Mouse (Mus musculus) layer of hippocampus, postnatal 14 days (tissue): ENCODE data around the gene Srebf2. TPM values are rescaled to one million over a fixed set of nuclear protein-coding genes. Genes with fewer than 3 reads are reported as not detected.
"Not testable (repeated sequence)": the region's sequence is repeated elsewhere in the genome, so short reads cannot be mapped to it uniquely, and the experiment has no call there.

Source experiments
- DNase-seq, 2 experiments: peaks; one replicate each; pipeline ENCODE4 v3.0.0; 2021 to 2022; ENCODE audit warnings: low spot score in 2 of 2, mixed read lengths in 1 of 2
- total RNA-seq, 2 experiments: library from RNA; stranded (reverse); gene quantifications; 2 replicates each; pipeline ENCODE4 v1.2.3; 2021

Gene Srebf2
- total RNA-seq, 2 experiments from 2014 or later: 187 to 189 TPM

GRCm38 (mm10) chr15:82223251-82223650 lies 76.3 kb downstream of the Srebf2 start:
- no peak for DNase-seq

- no peak for DNase-seq
Observed at GRCm38 (mm10) chr15:82223657-82224601, 76.9 kb downstream of the Srebf2 start, which contains the start of gene Tnfrsf13c. TSS of gene Tnfrsf13c (minus strand) at chr15:82224369.

- no peak for DNase-seq
Observed at GRCm38 (mm10) chr15:82224602-82225215, 77.7 kb downstream of the Srebf2 start.

GRCm38 (mm10) chr15:82225769-82226168 lies 78.8 kb downstream of the Srebf2 start:
- no peak for DNase-seq

- no peak for DNase-seq
Observed at GRCm38 (mm10) chr15:82229542-82230045, 82.6 kb downstream of the Srebf2 start.

GRCm38 (mm10) chr15:82230098-82230611 lies 83.2 kb downstream of the Srebf2 start:
- no peak for DNase-seq

- DNase-seq: no peak
Observed at GRCm38 (mm10) chr15:82231100-82231499, 84.1 kb downstream of the Srebf2 start.

- DNase-seq: peak; percentile 52 to 54
Observed at GRCm38 (mm10) chr15:82231591-82232378, 84.8 kb downstream of the Srebf2 start.

GRCm38 (mm10) chr15:82232651-82233050 lies 85.7 kb downstream of the Srebf2 start:
- no peak for DNase-seq

GRCm38 (mm10) chr15:82235661-82236060 lies 88.7 kb downstream of the Srebf2 start:
- no peak for DNase-seq

GRCm38 (mm10) chr15:82236565-82236964 lies 89.6 kb downstream of the Srebf2 start:
- peak; percentile 85 to 88 for DNase-seq

GRCm38 (mm10) chr15:82243311-82243710 lies 96.3 kb downstream of the Srebf2 start:
- DNase-seq: no peak

- no peak for DNase-seq
Observed at GRCm38 (mm10) chr15:82243742-82244114, 96.7 kb downstream of the Srebf2 start.

GRCm38 (mm10) chr15:82244115-82244804 lies 97.3 kb downstream of the Srebf2 start, which contains the start of gene Cenpm:
TSS of gene Cenpm (minus strand) at chr15:82244748.
- DNase-seq: peak; percentile 94 to 96

GRCm38 (mm10) chr15:82244805-82245161 lies 97.8 kb downstream of the Srebf2 start:
- not testable (repeated sequence) for DNase-seq

GRCm38 (mm10) chr15:82247131-82247776 lies 100.3 kb downstream of the Srebf2 start:
- no peak for DNase-seq

GRCm38 (mm10) chr15:82251579-82251978 lies 104.6 kb downstream of the Srebf2 start:
- no peak for DNase-seq

GRCm38 (mm10) chr15:82252097-82252496 lies 105.1 kb downstream of the Srebf2 start, which contains the start of gene 1500009C09Rik:
TSS of gene 1500009C09Rik (plus strand) at chr15:82252397.
- no peak for DNase-seq
